Mouse (Mus musculus) yolk sac, embryonic 10.5 days (tissue): ENCODE data around the gene Gm17571.

Experiments
- DNase-seq: peaks from one replicate; pipeline ENCODE4 v3.0.0-alpha.2; 2017; ENCODE audit warnings: low spot score

Gene Gm17571

GRCm38 (mm10) chr9:13455231-13455630 is 8.7 kb upstream of the Gm17571 start:
- no peak for DNase-seq

- DNase-seq, result peak; percentile 24
These were observed 8.1 kb upstream of the Gm17571 start for GRCm38 (mm10) chr9:13454651-13455123.

- DNase-seq, result no peak
These were observed 2.2 kb upstream of the Gm17571 start for GRCm38 (mm10) chr9:13448716-13449115.

DNA sequence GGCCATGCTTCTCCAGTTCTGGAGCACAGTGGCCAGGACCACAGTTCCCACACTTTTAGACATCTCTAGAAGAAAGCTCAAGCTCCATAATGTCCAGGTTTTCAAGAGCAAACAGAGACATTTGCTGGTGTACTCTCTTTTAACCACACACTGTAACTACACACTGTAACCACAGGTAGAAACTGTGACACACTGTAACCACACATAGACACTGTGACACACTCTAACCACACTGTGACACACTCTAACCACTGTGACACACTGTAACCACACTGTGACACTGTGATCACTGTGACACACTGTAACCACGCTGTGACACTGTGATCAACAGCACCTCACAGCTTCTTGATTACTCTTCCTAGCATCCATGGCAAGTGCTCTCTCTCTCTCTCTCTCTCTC is 317 bp downstream of the Gm17571 start:
- no peak for DNase-seq

DNA sequence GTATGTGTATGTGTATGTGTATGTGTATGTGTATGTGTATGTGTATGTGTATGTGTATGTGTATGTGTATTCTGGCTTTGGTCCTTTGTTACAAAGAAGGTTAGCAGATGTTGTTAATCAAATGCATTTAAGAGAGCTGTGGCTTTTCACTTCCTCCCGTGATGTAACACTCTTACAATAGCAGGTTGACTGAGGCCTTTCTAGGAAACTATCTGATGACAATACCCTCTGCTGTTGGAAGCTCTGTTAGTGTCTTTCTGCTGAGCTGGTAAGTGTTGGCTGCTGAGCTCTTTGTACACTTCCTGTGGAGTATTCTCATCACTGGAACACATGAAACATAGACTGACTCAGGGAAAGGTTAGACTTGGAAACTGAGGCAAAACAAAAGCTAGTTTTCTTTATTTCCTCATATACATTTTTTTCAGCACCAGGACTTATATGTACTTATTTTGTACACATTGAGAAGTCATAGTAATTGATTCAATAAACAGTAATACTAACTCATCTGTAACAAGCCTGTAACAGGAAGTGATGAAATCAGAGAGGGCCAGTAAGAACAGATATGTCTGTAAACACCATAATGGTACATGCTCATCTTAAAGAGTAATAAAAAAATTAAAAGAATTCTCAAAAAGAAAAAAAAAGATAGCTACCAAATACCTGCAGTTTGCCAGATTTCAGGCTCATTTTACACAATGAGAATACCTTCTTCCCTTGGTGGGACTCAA is 2.9 kb downstream of the Gm17571 start:
- DNase-seq, result no peak

- no peak for DNase-seq
These were observed 4.4 kb downstream of the Gm17571 start for GRCm38 (mm10) chr9:13442012-13442735.

GRCm38 (mm10) chr9:13440911-13441310 is 5.6 kb downstream of the Gm17571 start:
- DNase-seq, result no peak

DNA sequence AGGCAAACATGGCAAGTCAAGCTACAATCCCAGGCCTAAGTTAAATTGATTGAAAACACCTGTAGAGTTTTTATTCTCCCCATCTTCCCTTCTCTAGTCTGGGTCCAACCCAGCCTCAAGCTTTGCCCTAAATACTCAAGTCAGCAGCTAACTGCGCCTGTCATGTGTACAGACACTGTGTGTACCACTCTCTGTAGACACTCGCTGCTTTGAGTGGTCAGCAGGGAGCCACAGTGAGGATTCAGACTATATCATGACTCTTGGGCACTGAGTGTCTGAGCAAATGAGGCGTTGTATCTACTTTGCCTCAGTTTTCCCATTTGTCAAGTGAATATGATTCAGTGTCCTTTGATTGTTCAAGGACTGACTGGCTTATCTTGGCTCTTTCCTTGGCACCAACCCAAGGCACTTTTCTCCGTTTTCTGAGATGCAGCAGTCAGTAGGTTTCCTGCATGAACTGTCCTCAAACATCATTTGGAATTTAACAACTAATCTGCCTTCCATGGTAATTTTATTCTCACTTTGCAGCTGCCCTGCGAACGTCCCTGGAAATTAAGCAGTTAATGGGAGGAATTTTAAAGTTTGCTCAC is 13.0 kb downstream of the Gm17571 start:
- DNase-seq, result no peak

GRCm38 (mm10) chr9:13431646-13432045 is 14.9 kb downstream of the Gm17571 start:
- no peak for DNase-seq

GRCm38 (mm10) chr9:13430744-13431143 is 15.8 kb downstream of the Gm17571 start:
- DNase-seq, result no peak

DNA sequence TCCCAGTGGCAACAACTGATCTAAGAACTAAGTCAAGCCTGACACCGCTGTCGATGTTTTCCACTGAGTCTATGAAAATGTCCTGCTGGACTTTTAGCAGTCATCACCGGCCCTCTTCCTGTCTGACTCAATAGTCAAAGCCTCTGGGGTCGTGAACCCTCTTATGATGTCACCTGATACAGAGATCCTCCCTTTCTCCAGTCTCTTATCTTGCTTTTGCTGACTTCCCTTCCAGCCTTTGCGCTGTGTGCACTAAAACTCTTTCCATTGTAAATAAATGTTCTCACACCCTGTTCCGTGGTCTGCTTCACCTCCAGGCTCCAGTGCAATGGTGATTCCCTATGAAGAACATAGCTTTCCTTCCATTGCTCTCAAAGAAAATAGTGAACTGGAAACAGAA is 16.3 kb downstream of the Gm17571 start:
- peak; percentile 40 for DNase-seq

GRCm38 (mm10) chr9:13429477-13430125 is 17.0 kb downstream of the Gm17571 start:
- DNase-seq, result no peak

DNA sequence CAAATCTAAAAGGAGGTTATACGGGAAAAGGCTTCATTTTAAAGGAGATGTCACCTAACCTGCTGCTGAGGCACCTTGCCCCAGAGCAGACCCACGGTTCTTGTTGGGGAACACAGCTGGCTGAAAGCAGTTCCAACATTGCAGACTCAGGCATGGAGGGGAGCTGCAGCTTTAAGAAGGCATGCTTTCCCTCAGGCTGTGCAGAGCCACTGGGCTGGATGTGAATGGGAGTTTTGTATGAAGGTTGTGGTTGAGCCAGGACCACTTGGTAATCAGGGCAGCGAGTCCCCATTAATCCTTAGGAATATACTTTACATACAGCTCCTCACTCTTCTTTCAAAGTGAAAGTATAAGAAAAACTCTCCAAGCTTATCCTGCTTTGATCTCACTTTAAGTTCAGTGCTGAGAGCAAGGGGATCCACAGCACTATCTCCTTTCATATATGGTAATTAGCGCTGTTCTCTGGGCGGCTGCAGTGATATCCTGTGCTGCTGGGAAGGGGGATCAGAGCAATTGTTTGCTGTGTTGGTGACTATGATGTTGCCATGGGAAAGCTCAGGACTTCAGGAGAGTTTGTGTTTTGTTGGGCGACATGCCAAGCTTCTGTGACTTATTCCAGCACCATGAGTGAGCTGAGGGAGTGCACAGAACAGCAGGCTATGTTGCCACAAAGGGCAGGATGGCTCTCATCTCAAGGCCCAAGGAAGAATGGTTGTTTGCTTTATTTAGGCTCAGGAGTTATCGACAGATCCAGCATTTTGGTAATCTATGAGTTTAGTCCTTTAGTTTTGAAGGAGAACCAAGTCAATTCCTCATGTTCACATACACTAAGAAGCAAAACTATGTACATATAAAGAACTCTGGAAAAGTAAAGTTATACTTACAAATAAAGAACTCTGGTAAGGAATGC is 21.3 kb downstream of the Gm17571 start:
- DNase-seq, result no peak

DNA sequence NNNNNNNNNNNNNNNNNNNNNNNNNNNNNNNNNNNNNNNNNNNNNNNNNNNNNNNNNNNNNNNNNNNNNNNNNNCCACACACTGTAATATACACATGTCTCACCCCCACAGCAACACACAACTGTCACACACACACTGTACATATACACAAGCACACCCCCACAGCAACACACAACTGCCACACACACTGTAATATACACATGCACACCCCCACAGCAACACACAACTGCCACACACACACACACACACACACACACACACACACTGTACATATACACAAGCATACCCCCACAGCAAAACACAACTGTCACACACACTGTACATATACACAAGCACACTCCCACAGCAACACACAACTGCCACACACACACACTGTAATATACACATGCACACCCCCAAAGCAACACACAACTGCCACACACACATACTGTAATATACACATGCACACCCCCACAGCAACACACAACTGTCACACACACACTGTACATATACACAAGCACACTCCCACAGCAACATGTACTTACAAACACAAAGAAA is 32.3 kb downstream of the Gm17571 start:
- DNase-seq, result no peak
